Mouse (Mus musculus) forebrain, postnatal 0 days (tissue): ENCODE results near the gene Xrcc3. TPM values are rescaled to one million over a fixed set of nuclear protein-coding genes. Genes with fewer than 3 reads are reported as not detected.

Experiments used
- ATAC-seq: fragments of 200-750 bp; cut with Nextera tagmentation; 2 replicates; pipeline ENCODE4 v1.8.0; 2017; ENCODE audit warnings: mild to moderate bottlenecking, moderate library complexity
- DNase-seq: peaks from one replicate; pipeline ENCODE4 v3.0.0-alpha.2; 2015
- H3K27ac ChIP-seq: fragments of 300-500 bp; sonication (generic); 2 replicates; pipeline ENCODE4 v1.5.1; 2014; ENCODE audit warnings: low read depth, mild to moderate bottlenecking, antibody characterized with exemption, low read length, moderate library complexity, mixed read lengths
- H3K27me3 ChIP-seq: fragments of 300-500 bp; sonication (generic); 2 replicates; pipeline ENCODE4 v1.6.1; 2014; ENCODE audit warnings: mild to moderate bottlenecking, low read length, mixed read lengths; ENCODE audit not compliant: insufficient read depth
- H3K36me3 ChIP-seq: fragments of 300-500 bp; sonication (generic); 2 replicates; pipeline ENCODE4 v1.6.1; 2014; ENCODE audit warnings: mild to moderate bottlenecking, moderate library complexity; ENCODE audit not compliant: insufficient read depth
- H3K4me1 ChIP-seq: fragments of 300-500 bp; sonication (generic); 2 replicates; pipeline ENCODE4 v1.6.1; 2014; ENCODE audit warnings: antibody characterized with exemption; ENCODE audit not compliant: insufficient read depth
- H3K4me2 ChIP-seq: fragments of 300-500 bp; sonication (generic); 2 replicates; pipeline ENCODE4 v1.6.1; 2014; ENCODE audit warnings: low read depth, mild to moderate bottlenecking, moderate library complexity
- H3K4me3 ChIP-seq: fragments of 300-500 bp; sonication (generic); 2 replicates; pipeline ENCODE4 v1.5.1; 2014; ENCODE audit warnings: low read depth, low read length, mixed read lengths
- H3K9ac ChIP-seq: fragments of 300-500 bp; sonication (generic); 2 replicates; pipeline ENCODE4 v1.6.1; 2014; ENCODE audit warnings: mild to moderate bottlenecking
- H3K9me3 ChIP-seq: fragments of 300-500 bp; sonication (generic); 2 replicates; pipeline ENCODE4 v1.6.1; 2016; ENCODE audit warnings: low read length
- CTCF ChIP-seq: sonication (generic); IDR thresholded peaks from 2 replicates; pipeline ENCODE4 v1.5.1; 2016; ENCODE audit warnings: antibody characterized with exemption, control low read depth, low read depth
- WGBS: fragments of 180-500 bp; shearing (Covaris S2); extraction: QIAGEN DNeasy Blood & Tissue Kit; methylation state at CpG from one replicate; pipeline ENCODE4 v1.1.7; 2014; 5-methylcytosine and 5-hydroxymethylcytosine counted together
- polyA plus RNA-seq: library from polyadenylated mRNA; unstranded; fragments of >200 nt; fragmentation: Nextera tagmentation; extraction: Ambion mirVana; gene quantifications from 2 replicates; pipeline ENCODE4 v1.2.1, GENCODE M21; 2015
- total RNA-seq: library from RNA; depleted of rRNA; stranded (reverse); fragments of >200 nt; gene quantifications from 2 replicates; pipeline ENCODE4 v1.2.3, GENCODE M21; 2014; rRNA removed

The Xrcc3 gene
- 2.5 and 7.2 TPM in 2 replicates for total RNA-seq
- 1.8 and 3.5 TPM in 2 replicates for polyA plus RNA-seq

DNA sequence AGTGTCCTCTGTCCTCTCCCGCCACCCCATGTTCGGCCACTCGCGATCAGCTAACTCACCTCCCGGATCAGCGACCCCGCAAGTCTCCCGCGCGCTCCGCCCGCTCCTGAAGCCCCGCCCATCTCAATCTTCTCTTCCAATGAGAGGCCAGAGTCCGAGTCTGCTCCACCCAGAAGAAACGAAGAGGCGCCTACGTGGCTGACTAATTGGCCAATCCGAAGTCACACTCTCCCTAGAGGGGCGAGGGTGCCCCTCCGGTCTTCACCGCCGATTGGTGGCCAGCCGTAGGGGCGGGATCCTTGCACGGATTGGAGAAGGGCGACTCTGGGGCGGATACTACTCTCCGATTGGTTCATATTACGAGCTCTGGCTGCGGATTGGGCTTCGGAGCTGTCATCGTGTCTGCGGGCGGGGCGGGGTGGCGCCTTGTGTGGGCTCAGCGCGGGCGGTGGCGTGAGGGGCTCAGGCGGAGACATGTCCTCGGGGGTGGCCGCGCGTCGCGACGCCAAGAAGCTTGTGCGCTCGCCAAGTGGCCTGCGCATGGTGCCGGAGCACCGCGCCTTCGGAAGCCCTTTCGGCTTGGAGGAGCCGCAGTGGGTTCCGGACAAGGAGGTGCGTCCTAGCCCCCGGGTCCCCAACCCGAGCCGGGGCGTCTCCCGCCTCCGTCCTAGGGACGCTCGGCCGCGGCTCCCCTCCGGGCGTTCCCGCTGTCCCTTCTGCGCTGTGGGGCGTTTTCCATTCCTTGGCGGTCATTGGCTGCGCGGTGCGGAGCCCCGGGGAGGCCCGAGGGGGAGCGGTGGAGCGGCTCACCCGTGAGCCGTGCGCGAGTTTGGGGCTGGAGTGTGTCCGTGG, at the start of gene Xrcc3, which contains the start of gene Zfyve21:
TSS of gene Xrcc3 (minus strand) at position 108 of the 852 bp plus-strand sequence.
TSS of gene Zfyve21 (plus strand) at position 405 of the 852 bp plus-strand sequence.
- ATAC-seq (peak; percentile 99), DNase-seq (peak; percentile 99)
- Histone ChIP-seq H3K27ac (peak within 1 kb of the TSS; percentile 70), H3K4me1 (peaks cover 6% of the 10 kb centered on the region), H3K36me3 (no peaks in the 10 kb centered on the region), H3K27me3 (no peaks in the 10 kb centered on the region), H3K9me3 (no peaks in the 10 kb centered on the region), H3K4me3 (peak within 1 kb of the TSS; percentile 72), H3K9ac (peak within 1 kb of the TSS; percentile 59), H3K4me2 (peak within 1 kb of the TSS; percentile 84)
- TF ChIP-seq CTCF: no peak
- WGBS: 1% methylated on average over 87 of the region's 87 CpGs

DNA sequence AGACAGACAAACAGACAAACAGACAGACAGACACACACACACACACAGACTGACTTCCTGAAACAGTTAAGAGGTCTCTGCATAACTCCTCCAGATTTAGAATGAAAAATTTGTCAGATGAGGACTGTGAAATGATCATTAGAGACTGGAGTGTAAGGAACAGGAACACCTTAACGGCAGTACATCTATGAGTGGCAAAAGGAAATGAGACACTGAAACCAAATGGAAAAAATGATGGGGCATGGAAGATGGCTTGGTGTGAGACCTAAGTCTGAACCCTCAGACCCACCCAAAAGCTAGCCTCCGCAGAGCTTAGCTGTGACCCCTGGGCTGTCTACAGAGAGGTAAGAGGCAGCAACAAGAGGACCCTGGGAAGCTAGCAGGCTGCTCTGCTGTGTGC, 41.8 kb upstream of the Xrcc3 start:
- H3K27me3 ChIP-seq: no peaks in the 10 kb centered on the region
- DNase-seq: no peak
- no peak overlapping the region for H3K4me2 ChIP-seq
- no peaks in the 10 kb centered on the region; the same call in none of the 2 replicates for H3K36me3 ChIP-seq
- no peak overlapping the region for H3K27ac ChIP-seq
- H3K9me3 ChIP-seq: no peaks in the 10 kb centered on the region
- no peak overlapping the region for H3K4me3 ChIP-seq
- ATAC-seq: no peak
- TF ChIP-seq CTCF: no peak
- H3K9ac ChIP-seq: no peak overlapping the region
- H3K4me1 ChIP-seq: no peaks in the 10 kb centered on the region
- 100% methylated on average over 2 of the region's 2 CpGs for WGBS

DNA sequence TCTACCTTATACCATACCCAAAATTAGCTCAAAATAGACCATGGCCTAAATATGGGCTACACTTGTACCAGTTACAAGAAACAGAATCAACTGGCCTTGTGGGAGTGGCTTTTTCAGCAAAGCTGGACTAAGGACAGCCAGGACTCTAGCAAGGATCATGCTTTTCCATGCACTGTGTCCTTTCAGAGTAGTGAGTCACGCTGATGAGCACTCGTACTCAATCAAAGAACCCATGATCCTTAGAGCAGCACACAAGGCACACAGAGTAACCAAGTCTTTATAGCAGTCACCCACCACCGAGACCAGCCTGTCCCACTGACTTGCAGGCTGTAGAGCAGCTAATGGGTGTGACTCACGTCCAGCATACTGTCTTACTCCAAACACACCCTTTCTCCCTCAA, 39.9 kb upstream of the Xrcc3 start:
- no peak for ATAC-seq
- no peak overlapping the region for H3K4me3 ChIP-seq

DNA sequence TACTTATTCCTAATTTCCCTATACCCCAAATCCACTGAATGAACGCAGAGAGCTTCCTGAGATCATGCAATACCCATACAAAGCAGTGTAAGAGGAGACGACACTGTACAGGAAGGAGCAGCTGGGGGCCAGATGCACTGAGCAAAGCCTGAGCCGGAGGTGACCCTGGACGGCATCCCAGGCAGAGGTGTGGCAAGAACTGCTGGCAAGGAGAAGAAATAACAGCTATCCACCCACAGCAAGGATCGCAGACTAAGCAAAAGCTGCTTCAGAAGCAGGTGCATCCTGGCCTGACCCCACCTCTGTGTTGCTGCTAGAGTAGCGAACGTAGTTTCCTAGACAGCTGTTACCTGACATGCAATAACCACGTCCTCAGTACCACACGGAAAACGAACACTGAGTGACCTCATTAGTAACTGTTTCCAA, 39.4 kb upstream of the Xrcc3 start:
- no peaks in the 10 kb centered on the region for H3K9me3 ChIP-seq
- H3K9ac ChIP-seq: no peak overlapping the region
- no peaks in the 10 kb centered on the region; the same call in 1 of the 2 replicates for H3K36me3 ChIP-seq
- H3K4me1 ChIP-seq: no peaks in the 10 kb centered on the region
- 73% methylated on average over 10 of the region's 10 CpGs for WGBS
- no peak for TF ChIP-seq CTCF
- ATAC-seq (no peak), DNase-seq (no peak)
- no peak overlapping the region for H3K4me3 ChIP-seq
- H3K27ac ChIP-seq: no peak overlapping the region
- no peaks in the 10 kb centered on the region for H3K27me3 ChIP-seq
- H3K4me2 ChIP-seq: no peak overlapping the region

More for the DNA sequence above, 39.9 kb upstream of the Xrcc3 start:
- Histone ChIP-seq H3K4me1 (no peaks in the 10 kb centered on the region), H3K9ac (no peak overlapping the region), H3K9me3 (no peaks in the 10 kb centered on the region), H3K36me3 (no peaks in the 10 kb centered on the region; the same call in 1 of the 2 replicates), H3K4me2 (no peak overlapping the region), H3K27ac (no peak overlapping the region), H3K27me3 (no peaks in the 10 kb centered on the region)
- WGBS: 74% methylated on average over 4 of the region's 4 CpGs
- no peak for TF ChIP-seq CTCF
- DNase-seq: no peak

DNA sequence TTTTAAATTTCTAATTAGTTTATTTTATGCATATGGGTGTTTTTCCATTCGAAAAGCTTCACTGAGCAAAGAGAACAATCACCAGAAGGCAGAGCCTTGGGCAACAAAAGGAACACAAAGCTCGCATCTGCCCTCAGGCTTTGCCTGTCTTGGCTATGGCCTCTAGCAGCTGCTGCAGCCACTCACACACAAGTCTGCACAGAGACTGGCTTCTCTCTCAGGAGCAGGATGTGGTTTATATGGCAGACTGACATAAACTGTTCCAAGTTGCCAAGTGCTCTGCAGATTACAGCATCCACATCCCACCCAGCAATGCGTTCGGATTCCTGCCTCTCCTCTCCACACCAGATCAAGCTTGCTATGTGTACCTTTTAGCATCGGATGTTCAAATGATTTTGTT, 38.1 kb upstream of the Xrcc3 start:
- ATAC-seq (peak; percentile 62), DNase-seq (peak; percentile 27)
- H3K9ac ChIP-seq: no peak overlapping the region
- no peaks in the 10 kb centered on the region for H3K9me3 ChIP-seq
- H3K27ac ChIP-seq: no peak overlapping the region
- no peaks in the 10 kb centered on the region for H3K36me3 ChIP-seq
- no peak for TF ChIP-seq CTCF
- WGBS: 57% methylated on average over 5 of the region's 5 CpGs
- no peak overlapping the region for H3K4me2 ChIP-seq
- no peaks in the 10 kb centered on the region for H3K4me1 ChIP-seq
- H3K27me3 ChIP-seq: no peaks in the 10 kb centered on the region
- no peak overlapping the region for H3K4me3 ChIP-seq

- WGBS: 47% methylated on average over 2 of the region's 2 CpGs
- Histone ChIP-seq H3K27me3 (no peaks in the 10 kb centered on the region), H3K9me3 (no peaks in the 10 kb centered on the region), H3K4me1 (no peaks in the 10 kb centered on the region), H3K9ac (no peak overlapping the region), H3K4me2 (no peak overlapping the region), H3K36me3 (no peaks in the 10 kb centered on the region), H3K4me3 (no peak overlapping the region), H3K27ac (no peak overlapping the region)
- TF ChIP-seq CTCF: peak; percentile 49
- DNase-seq (no peak), ATAC-seq (no peak)
These were observed 37.6 kb upstream of the Xrcc3 start for GRCm38 (mm10) chr12:111851235-111851634.

DNA sequence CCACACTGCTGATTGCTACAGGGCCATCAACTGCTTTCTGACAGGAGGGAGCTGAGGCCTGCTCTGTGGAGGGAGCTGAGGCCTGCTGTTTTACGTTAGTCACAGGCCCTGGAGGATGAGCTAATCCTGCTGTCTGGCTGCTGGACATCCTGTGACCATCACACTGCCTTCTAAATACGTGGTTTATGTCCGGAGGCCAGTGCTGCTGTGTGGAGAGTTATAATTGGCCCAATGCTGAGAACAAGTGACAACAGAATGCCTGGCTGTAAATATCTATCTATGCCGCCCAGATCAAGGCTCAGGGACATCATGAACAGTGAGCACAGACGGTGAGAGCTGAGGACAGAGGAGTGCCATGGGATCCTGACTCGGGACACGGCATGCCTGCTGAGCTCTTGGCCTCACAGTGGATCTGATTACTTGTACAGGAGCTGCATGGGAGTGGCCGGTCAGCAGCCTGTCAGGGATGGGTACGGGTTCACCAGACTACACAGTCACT, 34.7 kb upstream of the Xrcc3 start:
- ATAC-seq (no peak), DNase-seq (no peak)
- WGBS: 88% methylated on average over 9 of the region's 9 CpGs
- TF ChIP-seq CTCF: no peak
- Histone ChIP-seq H3K9me3 (no peaks in the 10 kb centered on the region), H3K4me3 (no peak overlapping the region), H3K36me3 (peaks cover 8% of the 10 kb centered on the region; the same call in 1 of the 2 replicates), H3K27me3 (no peaks in the 10 kb centered on the region), H3K4me1 (no peaks in the 10 kb centered on the region), H3K4me2 (no peak overlapping the region), H3K9ac (no peak overlapping the region), H3K27ac (no peak overlapping the region)
